Mouse (Mus musculus): ENCODE data around the gene 4930519P11Rik. TPM values are rescaled to one million over a fixed set of nuclear protein-coding genes. Genes with fewer than 3 reads are reported as not detected.

Gene 4930519P11Rik
- polyA plus RNA-seq, 1 experiment from 2014 or later = 0.92 TPM

GRCm38 (mm10) chr2:154633876-154634644, 20.8 kb upstream of the 4930519P11Rik start:
- no peaks in the 10 kb centered on the region for H3K27me3 ChIP-seq (ENCODE audit: control insufficient read depth, insufficient read depth, low read length)
- ATAC-seq (ENCODE audit: low read depth) = no peak
- H3K4me2 ChIP-seq (ENCODE audit: low read depth, low read length) = no peak overlapping the region
- H3K4me1 ChIP-seq (ENCODE audit: control insufficient read depth, insufficient read depth, low read length) = no peaks in the 10 kb centered on the region
- H3K9me3 ChIP-seq (ENCODE audit: control insufficient read depth, low read length) = no peaks in the 10 kb centered on the region
- H3K36me3 ChIP-seq (ENCODE audit: control insufficient read depth, insufficient read depth, low read length) = peaks cover 25% of the 10 kb centered on the region
- H3K9ac ChIP-seq (replicated peaks; ENCODE audit: low read depth, low read length) = no peak overlapping the region
- WGBS = 90% methylated on average over 9 of the region's 9 CpGs
- no peak overlapping the region for H3K27ac ChIP-seq (ENCODE audit: low read depth, low read length)
- H3K4me3 ChIP-seq (ENCODE audit: low read depth, low read length) = no peak overlapping the region

- H3K27ac ChIP-seq (ENCODE audit: low read depth, low read length) = no peak overlapping the region
- peaks cover 21% of the 10 kb centered on the region for H3K36me3 ChIP-seq (ENCODE audit: control insufficient read depth, insufficient read depth, low read length)
- no peak for ATAC-seq (ENCODE audit: low read depth)
- no peak overlapping the region for H3K4me3 ChIP-seq (ENCODE audit: low read depth, low read length)
- H3K4me1 ChIP-seq (ENCODE audit: control insufficient read depth, insufficient read depth, low read length) = no peaks in the 10 kb centered on the region
- WGBS = 82% methylated on average over 5 of the region's 5 CpGs
- H3K27me3 ChIP-seq (ENCODE audit: control insufficient read depth, insufficient read depth, low read length) = no peaks in the 10 kb centered on the region
- H3K9me3 ChIP-seq (ENCODE audit: control insufficient read depth, low read length) = no peaks in the 10 kb centered on the region
- H3K9ac ChIP-seq (replicated peaks; ENCODE audit: low read depth, low read length) = no peak overlapping the region
- H3K4me2 ChIP-seq (ENCODE audit: low read depth, low read length) = no peak overlapping the region
Observed at GRCm38 (mm10) chr2:154633039-154633742, 20.0 kb upstream of the 4930519P11Rik start.

GRCm38 (mm10) chr2:154632203-154632780, 19.1 kb upstream of the 4930519P11Rik start:
- Histone ChIP-seq H3K4me2 (ENCODE audit: low read depth, low read length) (no peak overlapping the region), H3K4me3 (ENCODE audit: low read depth, low read length) (no peak overlapping the region), H3K9me3 (ENCODE audit: control insufficient read depth, low read length) (no peaks in the 10 kb centered on the region), H3K36me3 (ENCODE audit: control insufficient read depth, insufficient read depth, low read length) (peaks cover 16% of the 10 kb centered on the region), H3K9ac (replicated peaks; ENCODE audit: low read depth, low read length) (no peak overlapping the region), H3K27ac (ENCODE audit: low read depth, low read length) (no peak overlapping the region), H3K27me3 (ENCODE audit: control insufficient read depth, insufficient read depth, low read length) (no peaks in the 10 kb centered on the region), H3K4me1 (ENCODE audit: control insufficient read depth, insufficient read depth, low read length) (no peaks in the 10 kb centered on the region)
- 94% methylated on average over 16 of the region's 16 CpGs for WGBS
- ATAC-seq (ENCODE audit: low read depth) = no peak

GRCm38 (mm10) chr2:154630531-154630930, 17.3 kb upstream of the 4930519P11Rik start:
- H3K27ac ChIP-seq (ENCODE audit: low read depth, low read length) = no peak overlapping the region
- H3K4me3 ChIP-seq (ENCODE audit: low read depth, low read length) = no peak overlapping the region
- H3K36me3 ChIP-seq (ENCODE audit: control insufficient read depth, insufficient read depth, low read length) = peaks cover 22% of the 10 kb centered on the region; the same call in 1 of the 2 replicates
- H3K4me1 ChIP-seq (ENCODE audit: control insufficient read depth, insufficient read depth, low read length) = no peaks in the 10 kb centered on the region
- H3K27me3 ChIP-seq (ENCODE audit: control insufficient read depth, insufficient read depth, low read length) = no peaks in the 10 kb centered on the region
- H3K9ac ChIP-seq (replicated peaks; ENCODE audit: low read depth, low read length) = no peak overlapping the region
- H3K9me3 ChIP-seq (ENCODE audit: control insufficient read depth, low read length) = no peaks in the 10 kb centered on the region
- ATAC-seq (ENCODE audit: low read depth) = no peak
- H3K4me2 ChIP-seq (ENCODE audit: low read depth, low read length) = no peak overlapping the region
- WGBS = 81% methylated on average over 5 of the region's 5 CpGs

- H3K4me2 ChIP-seq (ENCODE audit: low read depth, low read length) = no peak overlapping the region
- H3K4me1 ChIP-seq (ENCODE audit: control insufficient read depth, insufficient read depth, low read length) = no peaks in the 10 kb centered on the region
- no peak overlapping the region for H3K27ac ChIP-seq (ENCODE audit: low read depth, low read length)
- no peaks in the 10 kb centered on the region for H3K27me3 ChIP-seq (ENCODE audit: control insufficient read depth, insufficient read depth, low read length)
- no peaks in the 10 kb centered on the region for H3K9me3 ChIP-seq (ENCODE audit: control insufficient read depth, low read length)
- no peak overlapping the region for H3K4me3 ChIP-seq (ENCODE audit: low read depth, low read length)
- no peak overlapping the region for H3K9ac ChIP-seq (replicated peaks; ENCODE audit: low read depth, low read length)
- no peak for ATAC-seq (ENCODE audit: low read depth)
- peaks cover 15% of the 10 kb centered on the region; the same call in 1 of the 2 replicates for H3K36me3 ChIP-seq (ENCODE audit: control insufficient read depth, insufficient read depth, low read length)
Observed at GRCm38 (mm10) chr2:154624137-154624536, 10.9 kb upstream of the 4930519P11Rik start.

- H3K27me3 ChIP-seq (ENCODE audit: control insufficient read depth, insufficient read depth, low read length) = no peaks in the 10 kb centered on the region
- no peak overlapping the region for H3K4me3 ChIP-seq (ENCODE audit: low read depth, low read length)
- H3K4me1 ChIP-seq (ENCODE audit: control insufficient read depth, insufficient read depth, low read length) = no peaks in the 10 kb centered on the region
- WGBS = 92% methylated on average over 5 of the region's 5 CpGs
- no peak for ATAC-seq (ENCODE audit: low read depth)
- H3K4me2 ChIP-seq (ENCODE audit: low read depth, low read length) = no peak overlapping the region
- no peak overlapping the region for H3K9ac ChIP-seq (replicated peaks; ENCODE audit: low read depth, low read length)
- no peak overlapping the region for H3K27ac ChIP-seq (ENCODE audit: low read depth, low read length)
- H3K36me3 ChIP-seq (ENCODE audit: control insufficient read depth, insufficient read depth, low read length) = peaks cover 15% of the 10 kb centered on the region; the same call in 1 of the 2 replicates
- no peaks in the 10 kb centered on the region for H3K9me3 ChIP-seq (ENCODE audit: control insufficient read depth, low read length)
Observed at GRCm38 (mm10) chr2:154621684-154622083, 8.4 kb upstream of the 4930519P11Rik start.

- Histone ChIP-seq H3K9me3 (ENCODE audit: control insufficient read depth, low read length) (no peaks in the 10 kb centered on the region), H3K9ac (replicated peaks; ENCODE audit: low read depth, low read length) (no peak overlapping the region), H3K4me3 (ENCODE audit: low read depth, low read length) (no peak overlapping the region), H3K27me3 (ENCODE audit: control insufficient read depth, insufficient read depth, low read length) (no peaks in the 10 kb centered on the region), H3K27ac (ENCODE audit: low read depth, low read length) (no peak overlapping the region), H3K4me1 (ENCODE audit: control insufficient read depth, insufficient read depth, low read length) (peaks cover 9% of the 10 kb centered on the region; the same call in 1 of the 2 replicates), H3K36me3 (ENCODE audit: control insufficient read depth, insufficient read depth, low read length) (no peaks in the 10 kb centered on the region), H3K4me2 (ENCODE audit: low read depth, low read length) (no peak overlapping the region)
- WGBS = 91% methylated on average over 3 of the region's 3 CpGs
- ATAC-seq (ENCODE audit: low read depth) = no peak
Observed at GRCm38 (mm10) chr2:154617061-154617460, 3.8 kb upstream of the 4930519P11Rik start.

GRCm38 (mm10) chr2:154615674-154616073, 2.4 kb upstream of the 4930519P11Rik start:
- 91% methylated on average over 5 of the region's 5 CpGs for WGBS
- Histone ChIP-seq H3K9ac (replicated peaks; ENCODE audit: low read depth, low read length) (no peak overlapping the region), H3K4me3 (ENCODE audit: low read depth, low read length) (no peak overlapping the region), H3K27ac (ENCODE audit: low read depth, low read length) (no peak overlapping the region), H3K36me3 (ENCODE audit: control insufficient read depth, insufficient read depth, low read length) (no peaks in the 10 kb centered on the region), H3K4me1 (ENCODE audit: control insufficient read depth, insufficient read depth, low read length) (peaks cover 9% of the 10 kb centered on the region; the same call in 1 of the 2 replicates), H3K9me3 (ENCODE audit: control insufficient read depth, low read length) (no peaks in the 10 kb centered on the region), H3K27me3 (ENCODE audit: control insufficient read depth, insufficient read depth, low read length) (no peaks in the 10 kb centered on the region), H3K4me2 (ENCODE audit: low read depth, low read length) (no peak overlapping the region)
- ATAC-seq (ENCODE audit: low read depth) = no peak

Data from neural tube, embryonic 14.5 days (tissue).